33 mouse cellular contexts compared by ENCODE assay signal in genomic region chr12:11226123-11226522, GRCm38 (mm10). TPM values are rescaled to one million over a fixed set of nuclear protein-coding genes. Genes with fewer than 3 reads are reported as not detected.
DNase-seq lines count a peak whose midpoint lies in the region; ATAC-seq lines count a peak whose summit lies in the region.
"Had no signal": no experiment of that assay in that cellular context is flagged by ENCODE, and none has a peak within 500 bp of the region (broad histone marks: within the 10 kb centered on the region; RNA-seq: fewer than 3 reads in every experiment).

No protein-coding gene starts in this region.

- H3K9ac ChIP-seq in embryonic facial prominence, embryonic 14.5 days (ENCODE audit: low read depth, low read length) = no peak overlapping the region
- H3K9ac ChIP-seq in limb, embryonic 12.5 days (replicated peaks) = no peak overlapping the region
- H3K9ac ChIP-seq in limb, embryonic 15.5 days = no peak overlapping the region
- H3K9ac ChIP-seq: embryonic facial prominence, embryonic 12.5 days; forebrain, embryonic 13.5 days; heart, embryonic 12.5 days; heart, embryonic 15.5 days; hindbrain, embryonic 13.5 days; intestine, embryonic 15.5 days had no signal

- intact Hi-C loops in left cerebral cortex, postnatal 10 days (cut with DNase I) = no loop called here

- WGBS in embryonic facial prominence, embryonic 14.5 days = 44% methylated on average over 1 of the region's 1 CpGs
- WGBS in embryonic facial prominence, embryonic 10.5 days = 31% methylated on average over 1 of the region's 1 CpGs
- WGBS in limb, embryonic 12.5 days = 29% methylated on average over 1 of the region's 1 CpGs
- WGBS in limb, embryonic 10.5 days = 31% methylated on average over 1 of the region's 1 CpGs
- 38% methylated on average over 1 of the region's 1 CpGs for WGBS in limb, embryonic 15.5 days

- DNase-seq in embryonic facial prominence, embryonic 14.5 days (ENCODE audit: low spot score) = peak; percentile 20
- no peak for DNase-seq in embryonic facial prominence, embryonic 10.5 days (ENCODE audit: low spot score)
- DNase-seq in limb, embryonic 10.5 days (ENCODE audit: low spot score) = no peak
- DNase-seq in ZHBTc4 (ENCODE audit: low read depth, low spot score) = peak; percentile 57
- no peak for DNase-seq in cerebellum, adult 9-10 months
- no peak for DNase-seq in left cerebral cortex, postnatal 10 days (ENCODE audit: extremely low spot score in 1 of 2, low spot score in 2 of 2)
- DNase-seq: adrenal gland, adult 8-10 months; adrenal gland, postnatal 25 days; cerebellum, adult 11-12 months; cerebellum, adult 8-10 months; cerebellum, postnatal 14 days; gastrocnemius, postnatal 10 days; gastrocnemius, postnatal 36 days; heart, postnatal 36 days had no signal

- no peak for ATAC-seq in embryonic facial prominence, embryonic 14.5 days (ENCODE audit: low read depth)
- no peak for ATAC-seq in limb, embryonic 12.5 days (ENCODE audit: insufficient number of reproducible peaks, insufficient read depth, low FRiP score, low TSS enrichment, low read depth)
- ATAC-seq in limb, embryonic 15.5 days (ENCODE audit: insufficient number of reproducible peaks, low FRiP score, low TSS enrichment, low read depth) = no peak
- ATAC-seq: activated CD4-positive, CD25-positive, alpha-beta regulatory T cell, adult 4 months; forebrain, embryonic 13.5 days; forebrain, embryonic 16.5 days; hindbrain, embryonic 16.5 days; intestine, embryonic 15.5 days; Patski had no signal

- peaks cover 9% of the 10 kb centered on the region for H3K4me1 ChIP-seq in embryonic facial prominence, embryonic 14.5 days (ENCODE audit: control insufficient read depth, insufficient read depth, low read length)
- H3K4me1 ChIP-seq in embryonic facial prominence, embryonic 10.5 days = peaks cover 13% of the 10 kb centered on the region
- peaks cover 9% of the 10 kb centered on the region; the same call in 1 of the 2 replicates for H3K4me1 ChIP-seq in limb, embryonic 12.5 days (replicated peaks)
- H3K4me1 ChIP-seq in limb, embryonic 10.5 days = peaks cover 22% of the 10 kb centered on the region
- H3K4me1 ChIP-seq in limb, embryonic 15.5 days = no peaks in the 10 kb centered on the region; the same call in 1 of the 2 replicates
- H3K4me1 ChIP-seq: intestine, embryonic 15.5 days had no signal

- H3K9me3 ChIP-seq in embryonic facial prominence, embryonic 14.5 days (ENCODE audit: control insufficient read depth, low read length) = no peaks in the 10 kb centered on the region
- H3K9me3 ChIP-seq in embryonic facial prominence, embryonic 10.5 days = no peaks in the 10 kb centered on the region
- no peaks in the 10 kb centered on the region for H3K9me3 ChIP-seq in limb, embryonic 12.5 days
- no peaks in the 10 kb centered on the region for H3K9me3 ChIP-seq in limb, embryonic 10.5 days (replicated peaks)
- H3K9me3 ChIP-seq in limb, embryonic 15.5 days = no peaks in the 10 kb centered on the region
- H3K9me3 ChIP-seq: embryonic facial prominence, embryonic 12.5 days; forebrain, embryonic 10.5 days; forebrain, embryonic 13.5 days; G1E; heart, embryonic 12.5 days; heart, embryonic 15.5 days; hindbrain, embryonic 10.5 days; hindbrain, embryonic 13.5 days; intestine, embryonic 15.5 days had no signal

- no peaks in the 10 kb centered on the region for H3K36me3 ChIP-seq in embryonic facial prominence, embryonic 14.5 days (ENCODE audit: control insufficient read depth, insufficient read depth, low read length)
- no peaks in the 10 kb centered on the region for H3K36me3 ChIP-seq in embryonic facial prominence, embryonic 10.5 days (replicated peaks)
- H3K36me3 ChIP-seq in limb, embryonic 12.5 days = no peaks in the 10 kb centered on the region
- no peaks in the 10 kb centered on the region for H3K36me3 ChIP-seq in limb, embryonic 10.5 days
- H3K36me3 ChIP-seq in limb, embryonic 15.5 days = no peaks in the 10 kb centered on the region
- H3K36me3 ChIP-seq: embryonic facial prominence, embryonic 12.5 days; forebrain, embryonic 10.5 days; G1E; heart, embryonic 12.5 days; heart, embryonic 15.5 days; hindbrain, embryonic 10.5 days; hindbrain, embryonic 13.5 days; intestine, embryonic 15.5 days had no signal

- no peaks in the 10 kb centered on the region for H3K27me3 ChIP-seq in embryonic facial prominence, embryonic 14.5 days (replicated peaks; ENCODE audit: control insufficient read depth, insufficient read depth, low read length)
- no peaks in the 10 kb centered on the region for H3K27me3 ChIP-seq in embryonic facial prominence, embryonic 10.5 days (replicated peaks; ENCODE audit: low read depth, poor library complexity, severe bottlenecking)
- no peaks in the 10 kb centered on the region for H3K27me3 ChIP-seq in limb, embryonic 12.5 days
- no peaks in the 10 kb centered on the region for H3K27me3 ChIP-seq in limb, embryonic 10.5 days (ENCODE audit: low read depth, poor library complexity, severe bottlenecking)
- no peaks in the 10 kb centered on the region for H3K27me3 ChIP-seq in limb, embryonic 15.5 days
- H3K27me3 ChIP-seq: embryonic facial prominence, embryonic 12.5 days; forebrain, embryonic 13.5 days; heart, embryonic 12.5 days; heart, embryonic 15.5 days; hindbrain, embryonic 13.5 days; intestine, embryonic 15.5 days had no signal

- peak overlapping the region; percentile 44; the same call in 1 of the 2 replicates for H3K27ac ChIP-seq in embryonic facial prominence, embryonic 14.5 days (replicated peaks; ENCODE audit: low read depth, low read length)
- H3K27ac ChIP-seq in embryonic facial prominence, embryonic 10.5 days (replicated peaks) = no peak overlapping the region
- H3K27ac ChIP-seq in limb, embryonic 12.5 days = peak overlapping the region; percentile 25; the same call in 1 of the 2 replicates
- H3K27ac ChIP-seq in limb, embryonic 10.5 days = no peak overlapping the region
- H3K27ac ChIP-seq in limb, embryonic 15.5 days = peak overlapping the region; percentile 8; the same call in 1 of the 2 replicates
- H3K27ac ChIP-seq: embryonic facial prominence, embryonic 12.5 days; forebrain, embryonic 10.5 days; forebrain, embryonic 13.5 days; hindbrain, embryonic 10.5 days; hindbrain, embryonic 13.5 days; intestine, embryonic 15.5 days had no signal

- no peak overlapping the region for H3K4me3 ChIP-seq in embryonic facial prominence, embryonic 14.5 days (ENCODE audit: low read depth, low read length)
- H3K4me3 ChIP-seq in embryonic facial prominence, embryonic 10.5 days = no peak overlapping the region
- H3K4me3 ChIP-seq in limb, embryonic 12.5 days (replicated peaks) = no peak overlapping the region
- H3K4me3 ChIP-seq in limb, embryonic 10.5 days = no peak overlapping the region
- H3K4me3 ChIP-seq in limb, embryonic 15.5 days = no peak overlapping the region
- H3K4me3 ChIP-seq: embryonic facial prominence, embryonic 12.5 days; forebrain, embryonic 10.5 days; forebrain, embryonic 13.5 days; heart, embryonic 12.5 days; heart, embryonic 15.5 days; hindbrain, embryonic 10.5 days; hindbrain, embryonic 13.5 days; intestine, embryonic 15.5 days had no signal

- H3K4me2 ChIP-seq in embryonic facial prominence, embryonic 14.5 days (ENCODE audit: low read depth, low read length) = no peak overlapping the region
- no peak overlapping the region for H3K4me2 ChIP-seq in limb, embryonic 12.5 days
- H3K4me2 ChIP-seq in limb, embryonic 15.5 days = no peak overlapping the region
- H3K4me2 ChIP-seq: embryonic facial prominence, embryonic 12.5 days; forebrain, embryonic 13.5 days; heart, embryonic 12.5 days; heart, embryonic 15.5 days; hindbrain, embryonic 13.5 days; intestine, embryonic 15.5 days had no signal

RNA-seq across cellular contexts. Expression of gene Msgn1, which starts 17.4 kb away (rescaled TPM):
- polyA plus RNA-seq in embryonic facial prominence, embryonic 14.5 days (2014; fragmentation: Nextera tagmentation; extraction: Ambion mirVana) = 0.37 TPM in 1 of 2 replicates, not detected in the other
- not detected in 2 replicates for polyA plus RNA-seq in embryonic facial prominence, embryonic 10.5 days (2016; fragmentation: Nextera tagmentation; extraction: Ambion mirVana)
- not detected in 2 replicates for polyA plus RNA-seq in limb, embryonic 12.5 days (2016; fragmentation: Nextera tagmentation; extraction: Ambion mirVana)
- 0.26 TPM in 1 of 2 replicates, not detected in the other for polyA plus RNA-seq in limb, embryonic 10.5 days (2016; fragmentation: Nextera tagmentation; extraction: Ambion mirVana)
- not detected in 2 replicates for polyA plus RNA-seq in limb, embryonic 15.5 days (2015; fragmentation: Nextera tagmentation; extraction: Ambion mirVana)
- total RNA-seq in left cerebral cortex, postnatal 10 days (2021) = not detected
- total RNA-seq: adrenal gland, adult 8-10 months; adrenal gland, postnatal 25 days; G1E; gastrocnemius, postnatal 10 days; gastrocnemius, postnatal 36 days; granulocyte monocyte progenitor cell, adult 5-6 weeks; heart, postnatal 10 days; heart, postnatal 36 days had no signal
- polyA plus RNA-seq: activated CD4-positive, CD25-positive, alpha-beta regulatory T cell, adult 4 months; brain, embryonic 14.5 days; embryonic facial prominence, embryonic 12.5 days; forebrain, embryonic 10.5 days; forebrain, embryonic 13.5 days; forebrain, embryonic 16.5 days; frontal cortex, adult 2 months; G1E; heart, embryonic 12.5 days; heart, embryonic 15.5 days; hindbrain, embryonic 10.5 days; hindbrain, embryonic 13.5 days; hindbrain, embryonic 16.5 days; intestine, embryonic 15.5 days; Patski had no signal

RNA-seq across cellular contexts. Expression of gene Gen1, which starts 39.5 kb away (rescaled TPM):
- polyA plus RNA-seq in embryonic facial prominence, embryonic 14.5 days (2014; fragmentation: Nextera tagmentation; extraction: Ambion mirVana) = 7.2 and 7.5 TPM in 2 replicates
- 17.2 and 20.0 TPM in 2 replicates for polyA plus RNA-seq in embryonic facial prominence, embryonic 10.5 days (2016; fragmentation: Nextera tagmentation; extraction: Ambion mirVana)
- polyA plus RNA-seq in limb, embryonic 12.5 days (2016; fragmentation: Nextera tagmentation; extraction: Ambion mirVana) = 13.1 and 14.3 TPM in 2 replicates
- polyA plus RNA-seq in limb, embryonic 10.5 days (2016; fragmentation: Nextera tagmentation; extraction: Ambion mirVana) = 21.9 and 23.1 TPM in 2 replicates
- 5.6 and 7.5 TPM in 2 replicates for polyA plus RNA-seq in limb, embryonic 15.5 days (2015; fragmentation: Nextera tagmentation; extraction: Ambion mirVana)
- 1 to 10 TPM; 2.4 to 4.3 TPM for total RNA-seq in left cerebral cortex, postnatal 10 days (2021)

RNA-seq across cellular contexts. Expression of gene Smc6, which starts 39.6 kb away (rescaled TPM):
- 134 and 139 TPM in 2 replicates for polyA plus RNA-seq in embryonic facial prominence, embryonic 14.5 days (2014; fragmentation: Nextera tagmentation; extraction: Ambion mirVana)
- 134 and 135 TPM in 2 replicates for polyA plus RNA-seq in embryonic facial prominence, embryonic 10.5 days (2016; fragmentation: Nextera tagmentation; extraction: Ambion mirVana)
- 158 and 161 TPM in 2 replicates for polyA plus RNA-seq in limb, embryonic 12.5 days (2016; fragmentation: Nextera tagmentation; extraction: Ambion mirVana)
- polyA plus RNA-seq in limb, embryonic 10.5 days (2016; fragmentation: Nextera tagmentation; extraction: Ambion mirVana) = 137 and 143 TPM in 2 replicates
- 137 and 145 TPM in 2 replicates for polyA plus RNA-seq in limb, embryonic 15.5 days (2015; fragmentation: Nextera tagmentation; extraction: Ambion mirVana)
- 10 to 100 TPM; 36.9 to 37.2 TPM for total RNA-seq in left cerebral cortex, postnatal 10 days (2021)

Comparison
In these comparisons a context has a peak if more than half of its experiments do, and no peak if none do; other contexts are left out.
1. DNase-seq: peak in embryonic facial prominence, embryonic 14.5 days (single experiment) and ZHBTc4 (single experiment); none in embryonic facial prominence, embryonic 10.5 days (single experiment), limb, embryonic 10.5 days (single experiment), cerebellum, adult 9-10 months (single experiment) and left cerebral cortex, postnatal 10 days (0 of 2).
2. H3K27ac ChIP-seq: peak in embryonic facial prominence, embryonic 14.5 days (single experiment), limb, embryonic 12.5 days (single experiment) and limb, embryonic 15.5 days (single experiment); none in embryonic facial prominence, embryonic 10.5 days (single experiment) and limb, embryonic 10.5 days (single experiment).